Mouse (Mus musculus) frontal cortex, adult 2 months (tissue): ENCODE results near the gene Ece2. TPM values are rescaled to one million over a fixed set of nuclear protein-coding genes. Genes with fewer than 3 reads are reported as not detected.
A peak's percentile ranks its signal among the peaks of the same experiment; 100 is the strongest.
"Not testable (repeated sequence)": the region's sequence is repeated elsewhere in the genome, so short reads cannot be mapped to it uniquely, and the experiment has no call there.

Experiments
- DNase-seq, 2 experiments: peaks; one replicate each; pipeline ENCODE4 v3.0.0; 2022; ENCODE audit warnings: low spot score in 1 of 2; ENCODE audit errors: extremely low spot score in 1 of 2
- polyA plus RNA-seq: library from polyadenylated mRNA; depleted of rRNA; stranded (reverse); fragments of >200 nt; gene quantifications from 2 replicates; pipeline ENCODE4 v1.2.3, GENCODE M21; 2012

Gene Ece2
- polyA plus RNA-seq, 1 experiment: 42.7 TPM

DNA sequence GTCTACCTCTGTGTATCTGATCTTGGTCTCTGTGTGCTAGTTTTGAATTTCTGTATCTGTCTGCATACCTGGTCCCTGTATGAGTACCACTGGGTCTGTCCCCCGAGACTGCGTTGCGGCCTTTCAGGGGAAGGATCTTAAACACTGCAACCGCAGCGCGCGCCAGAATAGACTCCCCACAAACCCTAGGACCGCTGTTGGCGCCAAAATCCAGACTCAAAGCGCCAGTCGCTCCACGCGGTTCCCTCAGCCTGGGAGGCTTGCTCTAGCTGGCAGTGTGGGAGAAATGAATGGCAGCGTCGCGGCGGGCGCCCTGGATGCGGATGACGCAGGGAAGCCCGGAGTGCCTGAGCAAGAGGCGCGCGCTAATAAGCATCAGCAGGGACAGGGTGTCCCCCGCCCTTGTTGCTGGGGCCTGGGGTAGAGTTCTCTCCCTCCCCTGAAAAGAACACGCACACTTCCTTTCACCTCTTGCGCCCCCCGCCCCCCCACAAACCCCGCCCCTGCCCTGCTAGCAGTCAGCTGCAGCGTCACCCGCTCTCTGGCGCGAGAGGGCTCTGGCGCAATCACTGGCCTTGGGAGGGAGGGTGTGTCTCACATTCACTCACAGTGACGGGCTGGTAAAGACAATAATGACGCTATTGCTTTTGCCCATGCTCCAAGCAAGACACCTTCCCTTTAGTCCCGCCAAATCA lies 7.5 kb upstream of the Ece2 start:
- peak in 1 of 2 experiments; percentile 73 for DNase-seq

DNA sequence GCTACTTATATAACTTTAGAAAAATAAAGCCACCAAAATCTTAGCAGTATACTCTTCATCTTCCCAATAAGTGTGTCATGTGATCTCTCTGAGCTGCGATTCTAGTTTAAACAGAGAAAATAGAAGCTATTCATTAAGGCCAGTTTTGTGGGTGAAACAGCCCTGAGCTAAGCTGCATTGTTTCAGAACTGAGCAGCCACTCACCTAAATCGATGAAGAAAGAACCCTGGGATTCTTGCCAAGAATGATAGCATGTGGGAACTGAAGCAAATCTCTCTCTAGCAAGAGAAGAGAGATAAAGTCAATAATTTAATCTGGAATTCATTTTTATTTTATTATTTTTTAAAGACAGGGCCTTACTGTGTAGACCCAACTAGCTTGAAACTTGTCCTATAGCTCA lies 6.4 kb upstream of the Ece2 start:
- no peak for DNase-seq

DNA sequence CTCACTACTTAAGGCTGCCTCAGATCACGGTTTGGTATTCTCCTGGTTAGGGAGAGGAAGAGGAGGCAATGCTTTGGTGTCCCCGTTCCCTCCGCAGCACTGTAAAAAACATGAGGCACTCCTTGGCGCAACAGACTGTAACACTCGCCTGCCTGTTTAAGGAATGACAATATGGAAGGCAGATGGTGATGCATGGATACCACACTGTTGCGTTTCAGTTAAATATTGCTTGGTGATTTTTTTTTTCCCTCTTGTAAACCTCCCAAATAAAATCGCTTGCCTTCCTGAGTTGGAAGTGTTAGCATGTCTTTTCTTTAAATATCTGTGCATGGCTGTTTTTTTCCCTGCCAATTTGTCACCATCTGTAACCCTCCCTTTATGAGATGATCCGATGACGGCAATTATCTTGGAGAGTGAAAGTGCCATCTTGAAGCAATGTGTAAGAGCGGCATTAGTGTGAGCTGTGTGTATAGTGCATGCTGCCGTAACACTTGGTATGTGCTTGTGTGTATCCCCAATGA lies 697 bp upstream of the Ece2 start:
- DNase-seq: peak in 1 of 2 experiments; percentile 66

DNA sequence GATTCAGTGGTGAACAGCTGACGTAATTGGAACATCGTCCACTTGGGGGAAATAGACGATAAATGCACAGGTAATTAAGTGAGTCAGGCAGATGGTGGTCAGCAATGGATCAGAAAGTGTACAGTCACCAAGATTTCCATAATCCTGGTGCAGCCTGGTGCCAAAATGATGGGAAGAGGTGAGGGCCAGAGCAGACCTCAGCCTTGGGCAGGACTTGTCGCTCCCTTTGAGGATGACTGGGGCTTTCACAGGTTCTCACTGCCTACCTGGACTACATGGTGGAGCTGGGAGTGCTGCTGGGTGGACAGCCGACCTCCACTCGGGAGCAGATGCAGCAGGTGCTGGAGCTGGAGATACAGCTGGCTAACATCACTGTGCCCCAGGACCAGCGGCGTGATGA lies 7.8 kb downstream of the Ece2 start:
- no peak for DNase-seq

DNA sequence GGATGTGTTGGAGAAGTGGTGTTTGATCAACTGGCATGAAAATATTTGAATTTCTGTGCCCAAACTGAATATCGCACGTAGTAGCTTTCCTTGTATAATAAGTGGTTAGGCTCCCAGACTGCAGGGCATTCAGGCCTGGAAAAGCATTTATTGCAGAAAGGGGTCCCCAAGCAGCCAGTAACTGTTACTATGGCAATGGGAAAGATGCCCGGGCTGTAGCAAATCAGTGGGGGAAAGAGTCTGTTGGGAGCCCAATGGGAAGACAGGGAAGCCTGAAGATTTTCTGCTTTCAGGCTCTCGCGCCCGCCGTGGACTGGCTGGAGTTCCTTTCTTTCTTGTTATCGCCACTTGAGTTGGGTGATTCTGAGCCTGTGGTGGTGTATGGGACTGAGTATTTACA lies 8.7 kb downstream of the Ece2 start:
- DNase-seq: peak in 1 of 2 experiments; percentile 45

DNA sequence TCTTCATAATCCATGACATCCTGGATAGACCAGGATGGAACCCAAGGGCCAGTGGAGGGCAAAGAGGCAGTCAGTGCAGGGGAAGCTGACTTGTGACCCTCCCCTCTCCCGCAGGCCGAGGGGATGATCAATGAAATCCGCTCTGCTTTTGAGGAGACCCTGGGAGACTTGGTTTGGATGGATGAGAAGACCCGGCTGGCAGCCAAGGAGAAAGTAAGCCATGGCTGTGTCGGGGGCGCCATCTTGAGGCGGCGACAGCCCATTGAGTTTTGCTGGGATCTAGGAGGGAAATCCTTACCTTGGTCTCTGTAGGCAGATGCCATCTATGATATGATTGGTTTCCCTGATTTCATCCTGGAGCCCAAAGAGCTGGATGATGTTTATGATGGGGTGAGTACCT lies 12.5 kb downstream of the Ece2 start:
- peak in 1 of 2 experiments; percentile 87 for DNase-seq

DNA sequence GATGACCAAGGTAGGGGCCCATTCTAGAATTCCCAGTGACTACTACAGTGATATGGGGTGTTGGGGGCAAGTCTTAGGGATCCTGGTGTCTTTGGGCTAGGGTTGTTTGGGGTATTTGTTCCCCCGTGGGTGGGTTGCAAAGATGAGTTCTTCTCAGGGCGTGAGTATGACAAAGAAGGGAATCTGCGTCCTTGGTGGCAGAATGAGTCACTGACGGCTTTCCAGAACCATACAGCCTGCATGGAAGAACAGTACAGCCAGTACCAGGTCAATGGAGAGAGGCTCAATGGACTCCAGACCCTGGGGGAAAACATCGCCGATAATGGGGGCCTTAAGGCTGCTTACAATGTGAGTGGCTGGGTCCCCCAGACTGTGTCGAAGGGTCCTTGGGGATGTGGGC lies 14.3 kb downstream of the Ece2 start:
- DNase-seq: no peak

DNA sequence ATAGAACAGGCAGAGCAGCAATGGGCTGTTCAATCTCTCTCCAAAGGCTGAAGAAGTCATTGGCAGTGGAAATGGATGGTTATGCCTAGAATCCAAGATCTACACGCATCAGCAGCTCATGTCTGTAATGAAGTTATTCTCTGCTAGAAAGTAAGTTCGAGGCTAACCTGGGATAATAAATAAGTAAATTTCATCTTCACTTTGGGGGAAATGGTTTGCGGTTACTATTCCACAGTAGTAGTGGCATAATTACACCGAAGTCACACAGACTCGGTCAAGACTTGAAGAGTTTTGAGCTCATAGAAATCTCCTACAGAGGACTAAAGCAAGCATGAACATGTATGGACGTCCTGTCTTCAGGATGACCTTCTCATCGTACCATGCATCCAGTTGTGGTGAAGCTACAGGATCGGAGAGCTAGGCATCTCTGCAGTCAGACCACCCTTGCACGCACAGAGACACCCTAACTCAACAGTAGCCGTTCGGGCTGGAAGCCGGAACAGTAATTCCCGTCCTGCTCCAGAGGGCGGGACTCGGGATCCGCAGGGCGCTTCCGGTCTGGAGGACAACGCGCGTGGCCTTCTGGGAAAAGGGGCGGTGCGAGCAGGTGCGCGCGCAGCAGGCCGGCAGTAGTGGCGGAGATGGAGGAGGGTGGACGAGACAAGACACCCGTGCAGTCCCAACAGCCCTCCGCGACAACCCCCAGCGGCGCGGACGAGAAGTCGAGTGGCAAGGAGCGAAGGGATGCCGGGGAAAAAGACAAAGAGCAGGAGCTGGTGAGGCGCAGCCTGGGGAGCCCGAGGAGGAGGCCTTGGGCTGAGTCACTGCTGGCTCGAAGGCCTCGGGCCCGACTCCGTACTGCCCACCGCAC lies 21.7 kb downstream of the Ece2 start, which contains the start of gene Psmd2:
Gene Psmd2 (plus strand): TSS at position 577 of the 871 bp plus-strand sequence.
- DNase-seq: peak; percentile 90 to 97

DNA sequence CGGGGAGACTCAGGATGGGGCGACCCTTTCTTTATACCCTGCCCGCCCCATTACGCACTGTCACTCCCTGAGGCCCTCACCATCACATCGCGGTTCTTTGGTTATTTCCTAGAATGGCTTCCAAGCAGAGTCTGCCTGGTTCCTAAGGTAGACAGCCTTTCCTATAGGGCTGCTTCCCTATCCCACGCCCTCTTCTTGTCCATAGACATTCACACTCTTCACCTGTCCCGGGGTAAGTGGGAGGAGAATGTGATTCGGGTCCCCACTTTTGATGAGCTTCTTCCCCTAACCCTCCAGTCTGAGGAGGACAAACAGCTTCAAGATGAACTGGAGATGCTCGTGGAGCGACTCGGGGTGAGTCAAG lies 22.3 kb downstream of the Ece2 start:
- no peak for DNase-seq

DNA sequence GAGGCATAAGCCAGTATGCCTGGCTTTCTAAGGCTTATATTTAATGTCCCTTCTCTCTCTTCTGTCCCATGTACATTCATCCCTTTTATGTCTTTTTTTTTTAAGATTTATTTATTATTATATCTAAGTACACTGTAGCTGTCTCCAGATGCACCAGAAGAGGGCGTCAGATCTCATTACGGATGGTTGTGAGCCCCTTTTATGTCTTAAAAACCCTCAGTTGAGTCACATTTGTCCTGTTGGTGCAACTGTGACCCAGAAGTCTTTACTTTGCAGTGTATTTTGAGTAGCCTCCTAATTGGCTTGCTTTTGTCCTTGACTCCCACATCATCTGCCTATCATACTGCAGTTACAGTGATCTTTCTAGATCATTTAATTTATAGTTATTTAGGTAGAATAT lies 23.7 kb downstream of the Ece2 start:
- no peak for DNase-seq

DNA sequence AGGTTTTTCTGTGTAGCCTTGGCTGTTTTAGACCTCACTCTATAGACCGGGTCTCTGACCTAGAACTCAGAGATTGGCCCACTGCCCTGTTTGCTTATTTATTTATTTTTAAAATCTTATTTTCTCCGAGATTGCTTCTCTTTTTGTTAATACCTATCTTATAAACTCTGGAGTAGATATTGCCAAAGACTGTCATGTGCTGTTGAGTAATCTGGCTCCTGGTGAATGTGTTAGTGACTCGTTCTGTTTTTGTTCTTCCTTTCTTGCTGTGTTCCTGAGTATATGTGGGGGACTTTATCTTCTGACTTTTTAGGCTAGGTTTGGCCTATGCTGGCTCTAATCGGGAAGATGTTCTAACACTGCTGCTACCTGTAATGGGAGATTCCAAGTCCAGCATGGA lies 28.0 kb downstream of the Ece2 start:
- DNase-seq: no peak

DNA sequence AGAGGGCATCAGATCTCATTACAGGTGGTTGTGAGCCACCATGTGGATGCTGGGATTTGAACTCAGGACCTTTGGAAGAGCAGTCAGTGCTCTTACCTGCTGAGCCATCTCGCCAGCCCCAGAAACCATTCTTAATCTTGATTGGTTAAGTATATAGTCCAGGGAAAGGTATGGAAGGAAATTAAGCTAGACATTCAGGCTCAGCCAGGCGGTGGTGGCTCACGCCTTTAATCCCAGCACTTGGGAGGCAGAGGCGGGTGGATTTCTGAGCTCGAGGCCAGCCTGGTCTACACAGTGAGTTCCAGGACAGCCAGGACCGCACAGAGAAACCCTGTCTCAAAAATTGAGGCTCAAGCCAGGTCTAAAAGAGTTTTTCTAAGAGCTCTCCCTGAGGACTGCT lies 38.4 kb downstream of the Ece2 start, which contains the start of gene Eif4g1:
Gene Eif4g1 (plus strand): TSS at position 301 of the 400 bp plus-strand sequence.
- DNase-seq: not testable (repeated sequence)

DNA sequence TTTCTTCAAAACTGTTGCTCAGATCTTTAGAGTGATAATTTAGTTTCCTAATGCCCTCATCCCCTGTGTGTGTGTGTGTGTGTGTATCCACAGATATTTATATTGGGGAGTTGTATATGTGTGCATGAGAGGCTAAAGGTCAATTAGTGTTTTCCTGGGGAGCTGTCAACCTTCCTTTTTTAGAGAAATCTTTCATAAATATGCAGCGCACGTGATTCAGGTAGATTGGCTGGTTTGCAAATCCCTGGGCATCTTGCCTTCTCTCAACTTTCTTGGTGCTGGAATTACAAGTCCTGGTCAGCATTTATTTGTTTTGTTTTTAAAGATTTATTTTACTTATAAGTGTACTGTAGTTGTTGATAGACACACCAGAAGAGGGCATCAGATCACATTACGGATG lies 40.7 kb downstream of the Ece2 start:
- no peak for DNase-seq

DNA sequence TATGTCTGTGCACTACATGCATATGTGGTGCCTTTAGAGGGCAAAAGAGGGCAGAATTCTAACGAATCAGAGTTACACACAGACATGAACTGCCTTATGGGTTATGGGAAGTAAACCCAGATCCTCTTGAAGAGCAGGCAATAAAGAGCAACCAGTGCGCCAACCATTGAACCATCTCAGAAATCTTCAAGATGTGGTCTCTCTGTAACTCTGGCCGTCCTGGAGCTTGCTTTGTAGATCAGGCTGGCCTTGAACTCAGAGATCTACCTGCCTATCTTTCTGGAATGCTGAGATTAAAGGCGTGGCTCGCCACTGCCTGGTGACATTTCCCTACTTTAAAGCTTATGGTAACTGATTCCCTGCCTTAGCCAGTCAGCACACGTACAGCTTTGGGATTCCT lies 42.3 kb downstream of the Ece2 start:
- DNase-seq: no peak

DNA sequence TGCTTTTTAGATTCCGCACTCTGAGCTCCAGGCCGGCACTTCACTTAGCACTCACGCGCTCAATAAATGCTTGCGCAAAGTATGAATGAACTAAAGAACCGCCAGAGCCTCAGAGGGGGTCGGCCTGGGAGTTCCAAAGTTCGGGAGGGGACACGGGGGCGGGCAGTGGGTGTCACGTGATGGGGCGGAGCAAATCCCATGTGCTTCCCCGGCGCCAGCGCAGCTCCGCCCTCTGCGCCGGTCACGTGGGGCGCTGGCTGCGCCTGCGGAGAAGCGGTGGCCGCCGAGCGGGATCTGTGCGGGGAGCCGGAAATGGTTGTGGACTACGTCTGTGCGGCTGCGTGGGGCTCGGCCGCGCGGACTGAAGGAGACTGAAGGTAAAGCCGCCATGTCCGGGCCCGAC lies 42.9 kb downstream of the Ece2 start:
- DNase-seq: peak; percentile 90 to 96

DNA sequence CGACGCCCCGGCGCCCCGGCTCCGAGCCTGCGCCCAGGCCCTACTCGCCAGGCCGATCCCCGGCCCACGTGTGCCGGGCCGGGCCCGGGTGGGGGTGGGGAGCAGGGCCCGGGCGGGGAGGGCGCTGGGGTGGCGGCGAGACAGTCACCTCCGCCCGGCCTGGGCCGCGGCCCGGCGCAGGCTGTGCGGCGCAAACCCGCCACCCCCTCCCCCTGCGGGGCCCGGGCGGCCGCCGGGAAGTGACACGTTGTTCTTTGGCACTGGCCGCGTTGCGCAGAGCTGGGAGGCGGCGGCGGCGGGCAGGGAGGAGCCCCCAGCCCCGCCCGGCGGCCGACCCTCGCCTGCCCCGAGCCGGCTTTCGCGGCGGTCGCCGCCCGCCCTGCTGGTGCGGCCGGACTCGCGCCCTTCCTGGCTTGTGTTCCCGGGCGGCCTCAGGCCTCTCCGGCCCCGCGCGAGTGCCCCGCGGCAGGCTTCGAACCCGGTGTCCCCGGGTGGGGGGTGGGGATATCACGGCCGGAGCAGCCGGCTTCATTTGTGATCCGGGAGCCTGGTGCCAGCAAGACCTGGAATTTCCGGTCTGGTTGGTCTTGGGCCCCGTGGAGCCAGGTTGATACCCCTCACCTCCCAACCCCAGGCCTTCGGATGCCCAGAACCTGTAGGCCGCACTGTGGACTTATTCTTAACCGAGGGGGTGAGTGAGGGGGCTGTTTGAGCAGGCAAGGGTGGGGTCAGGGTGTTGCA lies 43.5 kb downstream of the Ece2 start:
- peak in 1 of 2 experiments; percentile 31 for DNase-seq

DNA sequence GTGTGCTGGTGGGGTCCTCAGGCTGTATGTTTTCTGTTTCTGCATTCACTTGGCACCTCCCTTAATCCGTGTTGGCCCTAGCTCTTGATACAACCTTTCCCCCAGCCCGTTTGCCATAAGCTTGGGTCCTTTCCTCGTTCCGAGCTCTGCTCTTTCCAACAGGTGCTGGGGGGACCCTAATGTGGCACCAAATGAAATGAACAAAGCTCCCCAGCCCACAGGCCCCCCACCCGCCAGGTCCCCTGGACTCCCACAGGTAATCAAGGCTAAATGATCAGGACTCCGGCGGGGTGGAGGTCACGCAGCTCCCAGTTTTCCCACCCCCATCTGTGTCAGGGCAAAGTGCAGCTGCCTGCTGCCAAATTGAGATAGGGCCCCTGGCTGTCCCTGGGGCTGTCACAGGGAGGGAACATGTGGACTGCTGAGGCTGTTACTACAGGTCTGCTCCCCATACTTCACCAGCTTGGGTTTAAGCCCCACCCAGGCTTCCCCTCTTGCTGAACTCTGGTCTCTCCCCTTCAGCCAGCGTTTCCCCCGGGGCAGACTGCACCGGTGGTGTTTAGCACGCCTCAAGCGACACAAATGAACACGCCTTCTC lies 44.2 kb downstream of the Ece2 start:
- DNase-seq: no peak

DNA sequence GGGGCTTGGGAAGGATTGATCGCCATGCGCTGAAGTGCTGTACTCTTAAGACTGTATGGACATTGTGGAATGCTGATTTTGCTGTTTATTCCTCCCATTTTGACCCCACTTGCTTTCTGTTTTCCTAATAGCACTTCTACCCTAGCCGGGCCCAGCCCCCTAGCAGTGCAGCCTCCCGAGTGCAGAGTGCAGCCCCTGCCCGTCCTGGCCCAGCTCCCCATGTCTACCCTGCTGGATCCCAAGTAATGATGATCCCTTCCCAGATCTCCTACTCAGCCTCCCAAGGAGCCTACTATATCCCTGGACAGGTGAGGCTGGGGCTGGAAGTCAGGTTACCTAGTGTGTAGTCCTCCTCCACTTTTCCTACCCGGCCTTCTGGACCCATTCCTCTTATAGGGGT lies 45.6 kb downstream of the Ece2 start:
- no peak for DNase-seq

DNA sequence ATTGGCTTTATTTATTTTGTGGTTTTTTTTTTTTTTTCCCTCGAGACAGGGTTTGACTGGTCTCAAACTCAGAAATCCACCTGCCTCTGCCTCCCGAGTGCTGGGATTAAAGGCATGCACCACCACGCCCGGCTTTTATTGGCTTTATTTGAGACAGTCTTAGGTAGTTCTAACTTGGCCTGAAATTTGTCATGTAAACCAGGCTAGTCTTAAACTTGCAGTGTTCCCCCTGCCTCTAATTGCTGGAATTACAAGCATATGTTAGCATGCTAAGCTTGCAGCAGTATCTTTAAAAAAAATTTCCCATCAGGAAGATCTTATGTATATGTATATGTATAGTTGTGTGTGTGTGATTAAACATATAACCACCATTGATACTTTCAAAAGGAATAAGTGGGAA lies 47.1 kb downstream of the Ece2 start:
- no peak for DNase-seq

DNA sequence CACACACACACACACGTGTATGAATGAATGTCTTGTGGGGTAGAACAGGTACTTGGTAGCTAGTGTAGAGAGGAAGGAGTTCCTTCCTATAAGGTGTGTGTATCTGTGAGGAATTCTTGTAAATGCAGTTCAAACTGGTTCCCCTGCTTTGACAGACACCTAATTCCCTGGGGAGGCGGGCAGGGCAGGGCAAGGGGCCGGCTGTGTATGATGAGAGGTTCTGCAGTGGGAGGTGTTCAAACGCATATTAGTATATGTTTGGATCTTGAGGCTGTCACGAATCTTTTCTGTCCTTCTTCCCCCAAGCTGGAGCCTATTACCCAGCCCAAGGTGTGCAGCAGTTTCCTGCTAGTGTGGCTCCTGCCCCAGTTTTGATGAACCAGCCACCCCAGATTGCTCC lies 47.8 kb downstream of the Ece2 start:
- DNase-seq: no peak
